Mouse (Mus musculus) myocyte (in vitro differentiated cells): ENCODE data around the gene Htt.

Experiments
- POLR2A ChIP-seq: IDR thresholded peaks from one replicate; pipeline ENCODE4 v1.6.1; 2011; ENCODE audit warnings: low read depth, mild to moderate bottlenecking, control low read depth, moderate library complexity; ENCODE audit not compliant: insufficient read length
- USF1 ChIP-seq: IDR thresholded peaks from one replicate; pipeline ENCODE4 v1.6.1; 2011; ENCODE audit warnings: low read depth, mild to moderate bottlenecking, control low read depth, moderate library complexity

GRCm38 (mm10) chr5:34865367-34865766 is 103.8 kb downstream of the Htt start:
- TF ChIP-seq USF1 (no peak), POLR2A (no peak)
